Mouse (Mus musculus): ENCODE results near the gene Dusp27.

Dusp27 gene

DNA sequence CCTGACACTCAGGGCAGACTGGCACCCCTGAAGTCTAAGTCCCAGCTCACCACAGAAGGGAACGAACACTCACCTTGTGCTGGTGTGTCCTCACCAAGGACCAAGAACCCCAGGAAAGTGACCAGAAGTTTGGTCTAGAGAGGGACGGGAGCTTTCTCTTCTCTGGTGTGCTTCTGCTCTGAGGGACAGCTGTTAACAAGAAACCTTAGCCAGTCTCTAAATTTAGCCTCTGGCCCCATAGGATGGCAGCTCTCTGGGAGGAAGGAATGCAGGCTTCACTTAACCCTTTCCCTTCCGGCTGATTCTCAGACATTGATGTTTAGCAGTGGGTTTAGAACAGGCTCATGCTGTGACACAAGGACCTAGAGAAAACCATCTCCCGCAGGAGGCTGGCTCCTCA is at the start of gene Dusp27:
Gene Dusp27 (minus strand): TSS at position 204 of the 400 bp plus-strand sequence.
- no peak for DNase-seq (ENCODE audit: low spot score)

DNA sequence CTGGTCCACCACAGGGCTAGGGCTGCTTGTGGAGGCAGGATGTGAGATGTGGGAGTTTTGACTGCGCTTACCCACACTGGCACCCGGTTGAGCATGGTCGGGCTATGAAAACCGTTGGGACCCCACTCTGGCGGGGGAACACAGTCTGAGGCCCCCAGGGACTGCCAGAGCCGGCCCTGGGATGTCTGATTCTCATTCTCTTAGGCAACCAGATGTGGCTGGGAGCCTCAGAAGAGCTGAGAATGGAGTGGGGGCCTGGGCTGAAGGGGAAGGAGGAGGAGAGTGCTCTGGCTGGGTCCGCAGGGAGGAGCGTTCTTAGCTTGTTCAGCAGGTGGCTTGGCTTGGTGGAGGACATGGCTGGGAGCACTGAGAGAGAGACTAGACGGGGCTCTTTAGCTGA is 45.9 kb upstream of the Dusp27 start:
- DNase-seq (ENCODE audit: low spot score), result no peak

DNA sequence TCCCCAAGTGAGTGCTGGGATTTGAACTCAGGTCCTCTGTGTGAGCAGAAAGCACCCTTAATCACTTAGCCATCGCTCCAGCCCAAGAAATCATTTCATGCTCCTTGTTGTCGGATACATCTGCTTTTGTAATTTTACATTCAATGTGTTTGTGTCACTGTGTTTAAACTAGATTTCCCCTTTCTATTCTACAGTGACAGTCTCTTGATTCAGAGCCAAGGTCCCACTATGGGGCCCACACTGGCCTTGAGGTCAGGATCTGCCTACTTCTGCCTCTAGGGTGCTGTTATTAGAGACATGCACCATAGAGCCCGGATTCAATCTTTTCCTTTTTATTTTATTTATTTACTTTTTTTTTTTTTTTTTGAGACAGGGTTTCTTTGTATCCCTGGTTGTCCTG is 45.3 kb upstream of the Dusp27 start:
- DNase-seq (ENCODE audit: low spot score), result no peak

GRCm38 (mm10) chr1:166170852-166171251 is 43.1 kb upstream of the Dusp27 start:
- no peak for DNase-seq (ENCODE audit: low spot score)

- no peak for DNase-seq (ENCODE audit: low spot score)
These were observed 42.0 kb upstream of the Dusp27 start for GRCm38 (mm10) chr1:166169713-166170112.

- no peak for DNase-seq (ENCODE audit: low spot score)
These were observed 40.3 kb upstream of the Dusp27 start for GRCm38 (mm10) chr1:166168017-166168416.

GRCm38 (mm10) chr1:166167405-166167804 is 39.7 kb upstream of the Dusp27 start:
- no peak for DNase-seq (ENCODE audit: low spot score)

GRCm38 (mm10) chr1:166165159-166165558 is 37.4 kb upstream of the Dusp27 start:
- no peak for DNase-seq (ENCODE audit: low spot score)

GRCm38 (mm10) chr1:166164580-166164979 is 36.9 kb upstream of the Dusp27 start:
- DNase-seq (ENCODE audit: low spot score), result no peak

- peak; percentile 55 for DNase-seq (ENCODE audit: low spot score)
These were observed 33.1 kb upstream of the Dusp27 start for GRCm38 (mm10) chr1:166160569-166161445.

DNA sequence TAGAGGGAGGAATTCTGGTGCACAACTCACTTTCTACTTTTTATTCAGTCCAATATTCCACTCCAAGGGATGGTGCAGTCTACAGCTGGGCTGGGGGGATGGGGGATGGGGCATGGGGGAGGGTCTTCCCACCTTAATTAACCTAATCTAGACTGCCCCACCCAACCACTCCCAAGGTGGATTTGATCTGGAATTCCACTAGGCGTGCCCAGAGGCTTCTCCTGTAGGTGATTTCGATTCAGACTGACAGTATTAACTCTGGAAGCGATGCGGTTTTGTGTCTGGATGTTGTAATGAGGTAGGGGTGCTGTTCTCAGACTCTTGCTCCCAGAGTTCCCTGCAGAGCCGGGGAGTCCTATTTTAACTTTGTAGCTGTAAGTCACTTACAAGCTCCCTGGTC is 32.4 kb upstream of the Dusp27 start:
- no peak for DNase-seq (ENCODE audit: low spot score)

GRCm38 (mm10) chr1:166158664-166159063 is 30.9 kb upstream of the Dusp27 start:
- DNase-seq (ENCODE audit: low spot score), result no peak

GRCm38 (mm10) chr1:166157712-166158111 is 30.0 kb upstream of the Dusp27 start:
- no peak for DNase-seq (ENCODE audit: low spot score)

GRCm38 (mm10) chr1:166155113-166155494 is 27.4 kb upstream of the Dusp27 start:
- DNase-seq (ENCODE audit: low spot score), result no peak

- DNase-seq (ENCODE audit: low spot score), result peak; percentile 75
These were observed 26.7 kb upstream of the Dusp27 start for GRCm38 (mm10) chr1:166154162-166155112.

DNA sequence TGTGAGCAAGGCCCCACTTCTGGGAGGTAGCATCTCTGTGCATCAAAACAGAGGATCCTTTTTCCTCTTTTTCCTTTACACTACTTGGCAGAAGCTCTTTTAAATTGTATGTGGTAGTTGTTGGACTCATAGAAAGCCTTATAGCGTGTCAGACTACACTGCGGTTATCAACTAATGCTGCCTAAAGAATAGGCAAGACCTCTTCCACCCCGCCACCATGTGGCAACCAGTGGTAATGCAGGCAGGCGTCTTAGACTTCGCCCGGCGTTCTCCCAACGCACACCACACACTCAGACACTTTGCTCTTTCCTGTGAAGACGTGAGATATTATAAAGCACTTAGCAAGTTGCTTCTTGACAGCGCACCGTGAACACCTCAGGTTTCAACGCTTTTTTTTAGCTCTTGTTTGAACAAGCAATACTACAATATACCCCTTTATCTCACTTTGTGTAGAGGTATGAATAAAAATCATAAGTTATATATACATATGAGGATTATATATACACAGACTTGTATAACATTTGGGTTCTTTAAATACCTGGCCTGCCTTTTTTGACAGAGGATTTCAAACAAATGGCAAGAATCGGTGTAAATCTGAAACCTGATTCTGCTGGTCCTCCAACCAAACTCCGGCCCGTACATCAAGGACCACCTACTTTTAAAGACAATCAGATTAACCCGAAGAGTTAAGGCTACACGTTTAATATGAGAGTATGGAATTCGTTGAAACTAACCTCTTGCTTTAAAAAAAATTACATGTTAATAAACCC is 25.8 kb upstream of the Dusp27 start:
- DNase-seq (ENCODE audit: low spot score), result peak; percentile 76

DNA sequence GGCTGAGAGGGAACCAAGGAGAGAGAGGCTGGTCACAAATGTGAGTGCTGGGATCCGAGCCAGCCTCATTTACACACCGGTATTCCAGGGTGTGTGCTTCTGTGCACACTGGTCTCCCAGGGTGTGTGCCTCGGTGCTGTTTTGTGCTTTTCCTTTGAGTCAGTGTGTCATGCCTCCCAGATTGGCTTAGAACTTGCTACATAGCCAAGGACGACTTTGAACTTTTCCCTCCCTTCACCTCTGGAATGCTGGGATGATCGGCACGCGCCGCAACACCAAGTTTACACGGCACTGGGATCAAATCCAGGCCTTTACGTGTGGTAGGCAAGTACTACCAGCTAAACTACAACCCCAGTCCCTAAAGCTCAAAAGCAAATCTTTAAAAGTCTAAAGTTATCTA is 24.3 kb upstream of the Dusp27 start:
- DNase-seq (ENCODE audit: low spot score), result no peak

GRCm38 (mm10) chr1:166151341-166151740 is 23.6 kb upstream of the Dusp27 start:
- DNase-seq (ENCODE audit: low spot score), result no peak

GRCm38 (mm10) chr1:166150035-166150434 is 22.3 kb upstream of the Dusp27 start:
- no peak for DNase-seq (ENCODE audit: low spot score)

DNA sequence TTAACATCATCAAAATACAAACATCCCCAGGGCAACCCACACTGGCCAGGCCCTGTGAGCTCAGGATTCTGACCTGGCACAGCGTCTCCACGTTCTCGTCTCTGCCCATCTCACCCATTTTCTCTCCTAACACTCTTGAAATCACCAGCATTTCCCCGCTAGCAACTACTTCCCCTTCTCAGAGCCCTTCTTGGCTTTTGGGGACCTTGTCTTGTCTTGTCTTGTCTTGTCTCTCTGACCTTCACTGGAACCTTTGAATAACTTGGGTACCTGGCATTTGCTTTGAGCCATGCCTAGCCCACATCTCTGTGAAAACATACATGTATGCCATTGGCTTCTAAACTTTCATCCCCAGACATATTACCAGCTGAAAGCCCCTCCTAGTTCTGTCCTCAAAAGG is 21.7 kb upstream of the Dusp27 start:
- no peak for DNase-seq (ENCODE audit: low spot score)

- DNase-seq (ENCODE audit: low spot score), result no peak
These were observed 19.9 kb upstream of the Dusp27 start for GRCm38 (mm10) chr1:166147657-166148056.

DNA sequence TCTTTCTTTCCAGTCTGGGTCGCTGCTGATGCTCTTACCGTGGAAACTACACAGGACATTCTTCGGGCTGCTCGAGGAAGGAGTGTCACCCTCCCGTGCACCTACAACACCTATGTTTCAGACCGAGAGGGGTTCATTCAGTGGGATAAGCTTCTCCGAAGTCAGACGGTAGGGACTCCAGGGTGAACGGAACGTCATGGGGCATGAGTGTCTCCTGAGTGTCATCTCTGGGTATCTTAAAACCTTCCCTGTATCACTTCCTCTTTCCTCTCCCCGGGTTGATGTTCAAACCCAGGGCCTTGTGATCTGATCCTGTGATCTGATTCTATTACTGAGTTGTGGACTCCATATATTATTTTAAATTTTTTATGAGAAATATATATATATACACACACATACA is 18.9 kb upstream of the Dusp27 start:
- DNase-seq (ENCODE audit: low spot score), result no peak

Data from testis, postnatal 14 days (tissue).